Mouse (Mus musculus): ENCODE data around the gene Pttg1ip.

- no peak for TF ChIP-seq GATA1 (IDR thresholded peaks at IDR 0.05; ENCODE audit: borderline replicate concordance, low read length)
- TF ChIP-seq FLI1 (IDR thresholded peaks at IDR 0.05; ENCODE audit: low read length), result no peak
Observed at GRCm38 (mm10) chr10:77604111-77604510, 22.6 kb downstream of the Pttg1ip start.
